Mouse (Mus musculus): Measurements from ENCODE around the gene Mon1b. TPM values are rescaled to one million over a fixed set of nuclear protein-coding genes. Genes with fewer than 3 reads are reported as not detected.

Gene Mon1b
- polyA plus RNA-seq (2012; rRNA removed) = 7.3 and 8.5 TPM in 2 replicates

DNA sequence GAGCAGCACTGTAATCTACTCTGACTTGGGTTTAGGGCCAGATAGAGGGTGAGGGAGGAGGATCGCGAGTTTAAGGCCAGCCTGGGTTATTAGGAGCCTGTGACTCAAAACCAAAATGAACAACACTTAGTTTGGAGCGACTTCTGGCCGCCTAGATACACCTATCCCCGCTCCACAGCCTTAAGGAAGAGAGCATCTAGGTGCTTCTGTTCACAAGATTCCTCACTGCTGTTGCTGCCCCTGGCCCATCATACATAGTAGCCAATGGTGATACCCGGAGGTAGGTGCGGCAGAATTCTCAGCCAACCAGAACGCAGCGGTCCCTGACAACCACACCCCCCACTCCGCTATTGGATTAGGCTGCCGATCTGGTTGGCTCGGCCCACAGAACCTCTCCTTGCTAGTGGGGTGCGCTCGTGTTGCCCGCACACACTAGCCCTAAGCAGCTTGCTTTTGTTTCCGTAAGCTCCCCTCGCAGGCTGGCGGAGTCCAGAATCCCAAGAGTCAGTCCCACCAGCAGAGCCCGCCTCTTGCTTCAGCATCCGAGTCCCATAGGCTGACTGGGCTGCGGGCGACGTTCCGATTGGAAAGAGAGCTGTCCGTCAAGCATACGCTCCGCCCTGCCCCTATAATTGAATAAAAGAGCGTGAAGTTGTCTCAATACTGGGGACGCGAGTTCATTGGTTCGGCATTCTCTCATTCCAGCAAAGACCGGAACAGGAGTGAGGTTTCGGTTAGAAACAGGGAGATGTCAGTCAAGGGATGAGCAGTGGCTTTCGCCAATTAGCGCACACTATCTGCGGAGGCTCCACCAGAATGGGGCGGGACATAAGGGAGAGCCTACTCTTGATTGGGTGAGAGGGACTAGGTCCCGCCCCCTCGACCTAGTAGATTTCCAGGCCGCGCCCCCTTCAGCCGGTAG lies at the start of gene Mon1b:
Gene Mon1b (plus strand): TSS at position 918 of the 922 bp plus-strand sequence.
- Histone ChIP-seq H3K4me1 (ENCODE audit: control insufficient read depth, insufficient read depth, low read length) (no peaks in the 10 kb centered on the region), H3K27ac (ENCODE audit: insufficient read depth, low read length) (peak within 1 kb of the TSS; percentile 86), H3K4me3 (ENCODE audit: insufficient read depth, low read length) (peak within 1 kb of the TSS; percentile 79)
- TF ChIP-seq POLR2A (IDR thresholded peaks at IDR 0.05; ENCODE audit: extremely low read depth, insufficient read depth, low read length) (peak; percentile 86), CTCF (IDR thresholded peaks at IDR 0.05; ENCODE audit: extremely low read depth, insufficient read depth, low read length) (no peak)

- no peak overlapping the region for H3K4me3 ChIP-seq (ENCODE audit: insufficient read depth, low read length)
- H3K4me1 ChIP-seq (ENCODE audit: control insufficient read depth, insufficient read depth, low read length) = no peaks in the 10 kb centered on the region
- no peak overlapping the region for H3K27ac ChIP-seq (ENCODE audit: insufficient read depth, low read length)
- TF ChIP-seq POLR2A (IDR thresholded peaks at IDR 0.05; ENCODE audit: extremely low read depth, insufficient read depth, low read length) = no peak
- TF ChIP-seq CTCF (IDR thresholded peaks at IDR 0.05; ENCODE audit: extremely low read depth, insufficient read depth, low read length) = no peak
Observed at GRCm38 (mm10) chr8:113598401-113598800, 37.0 kb upstream of the Mon1b start.

DNA sequence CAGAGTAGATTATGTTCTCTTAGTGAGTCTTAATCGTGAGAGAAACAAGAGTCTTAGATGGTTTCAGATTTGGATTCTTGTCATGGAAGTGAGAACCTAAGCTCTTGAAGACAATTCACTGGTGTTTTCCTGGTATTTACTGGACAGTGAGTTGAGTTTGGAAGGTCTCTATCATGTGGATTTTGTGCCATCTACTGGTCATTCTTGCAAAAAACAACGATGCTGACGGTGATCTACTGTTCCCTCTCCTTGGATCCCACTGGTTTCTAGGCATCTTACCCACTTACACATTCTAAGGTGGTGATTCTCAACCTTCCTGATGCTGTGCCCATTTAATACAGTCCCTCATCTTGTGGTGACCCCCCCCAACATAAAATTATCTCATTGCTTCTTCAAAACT lies 2.8 kb upstream of the Mon1b start:
- TF ChIP-seq POLR2A (IDR thresholded peaks at IDR 0.05; ENCODE audit: extremely low read depth, insufficient read depth, low read length) = no peak
- peak; percentile 62 for TF ChIP-seq CTCF (IDR thresholded peaks at IDR 0.05; ENCODE audit: extremely low read depth, insufficient read depth, low read length)
- no peak overlapping the region for H3K27ac ChIP-seq (ENCODE audit: insufficient read depth, low read length)
- no peaks in the 10 kb centered on the region for H3K4me1 ChIP-seq (ENCODE audit: control insufficient read depth, insufficient read depth, low read length)

GRCm38 (mm10) chr8:113634161-113634560 lies 1.2 kb upstream of the Mon1b start:
- Histone ChIP-seq H3K4me3 (ENCODE audit: insufficient read depth, low read length) (peak overlapping the region; percentile 79; the same call in 1 of the 2 replicates), H3K27ac (ENCODE audit: insufficient read depth, low read length) (no peak overlapping the region), H3K4me1 (ENCODE audit: control insufficient read depth, insufficient read depth, low read length) (no peaks in the 10 kb centered on the region)
- TF ChIP-seq POLR2A (IDR thresholded peaks at IDR 0.05; ENCODE audit: extremely low read depth, insufficient read depth, low read length) = no peak
- TF ChIP-seq CTCF (IDR thresholded peaks at IDR 0.05; ENCODE audit: extremely low read depth, insufficient read depth, low read length) = no peak

More for the DNA sequence above, 2.8 kb upstream of the Mon1b start:
- H3K4me3 ChIP-seq (ENCODE audit: insufficient read depth, low read length) = no peak overlapping the region

DNA sequence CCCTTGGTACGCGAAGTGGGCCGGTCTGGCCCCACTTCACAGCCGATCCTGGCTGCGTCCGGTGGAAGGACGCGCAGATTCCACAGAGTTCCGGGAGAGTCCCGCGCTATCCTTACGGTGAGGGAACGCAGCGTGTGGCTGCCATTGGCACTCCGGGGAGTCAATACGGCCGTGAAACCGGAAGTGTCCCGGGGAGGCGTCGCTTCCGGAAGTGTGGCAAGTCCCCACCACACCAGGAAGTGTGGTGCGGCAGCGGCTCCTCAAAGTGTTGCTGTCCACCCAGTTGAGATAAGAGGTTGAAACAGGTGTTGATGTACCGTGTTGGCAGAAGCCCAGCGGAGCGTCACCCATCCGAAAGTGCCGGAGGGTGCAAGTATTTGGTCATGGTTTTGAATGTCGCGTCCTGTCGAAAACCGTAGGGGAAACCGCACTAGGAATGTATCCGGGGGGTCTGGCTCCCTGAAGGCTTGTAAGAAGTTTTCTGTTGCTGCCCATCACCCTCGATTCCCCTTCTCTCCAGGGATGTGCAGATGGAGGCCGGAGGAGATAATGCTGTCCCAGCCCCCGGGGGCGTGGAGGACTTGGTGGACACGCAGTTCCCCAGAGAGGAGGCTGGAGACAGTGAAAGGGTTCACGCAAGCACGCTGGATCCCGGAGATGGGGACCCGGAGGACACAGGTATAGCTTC lies 349 bp downstream of the Mon1b start:
- Histone ChIP-seq H3K4me1 (ENCODE audit: control insufficient read depth, insufficient read depth, low read length) (no peaks in the 10 kb centered on the region), H3K27ac (ENCODE audit: insufficient read depth, low read length) (peak overlapping the region; percentile 86), H3K4me3 (ENCODE audit: insufficient read depth, low read length) (peak overlapping the region; percentile 79)
- TF ChIP-seq POLR2A (IDR thresholded peaks at IDR 0.05; ENCODE audit: extremely low read depth, insufficient read depth, low read length) = peak; percentile 81
- TF ChIP-seq CTCF (IDR thresholded peaks at IDR 0.05; ENCODE audit: extremely low read depth, insufficient read depth, low read length) = no peak

DNA sequence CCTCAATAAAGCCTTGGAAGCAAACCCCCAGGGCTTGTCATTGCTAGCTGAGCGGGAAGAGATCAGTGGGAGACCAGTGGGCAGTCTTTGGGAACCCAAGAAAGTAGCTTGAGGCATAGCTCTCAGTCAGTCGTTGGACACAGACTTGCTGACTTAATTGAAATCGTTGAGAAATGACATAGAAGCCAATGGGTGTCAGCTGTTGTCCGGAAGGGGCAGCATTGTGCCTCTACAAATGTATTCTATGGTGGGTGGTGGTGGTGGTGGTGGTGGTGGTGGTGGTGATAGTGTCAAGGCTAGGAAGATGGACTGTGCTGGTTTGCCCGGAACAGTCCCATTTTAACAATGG lies 867 bp downstream of the Mon1b start:
- peak overlapping the region; percentile 79 for H3K4me3 ChIP-seq (ENCODE audit: insufficient read depth, low read length)
- TF ChIP-seq POLR2A (IDR thresholded peaks at IDR 0.05; ENCODE audit: extremely low read depth, insufficient read depth, low read length) (no peak), CTCF (IDR thresholded peaks at IDR 0.05; ENCODE audit: extremely low read depth, insufficient read depth, low read length) (no peak)
- no peak overlapping the region for H3K27ac ChIP-seq (ENCODE audit: insufficient read depth, low read length)
- no peaks in the 10 kb centered on the region for H3K4me1 ChIP-seq (ENCODE audit: control insufficient read depth, insufficient read depth, low read length)

DNA sequence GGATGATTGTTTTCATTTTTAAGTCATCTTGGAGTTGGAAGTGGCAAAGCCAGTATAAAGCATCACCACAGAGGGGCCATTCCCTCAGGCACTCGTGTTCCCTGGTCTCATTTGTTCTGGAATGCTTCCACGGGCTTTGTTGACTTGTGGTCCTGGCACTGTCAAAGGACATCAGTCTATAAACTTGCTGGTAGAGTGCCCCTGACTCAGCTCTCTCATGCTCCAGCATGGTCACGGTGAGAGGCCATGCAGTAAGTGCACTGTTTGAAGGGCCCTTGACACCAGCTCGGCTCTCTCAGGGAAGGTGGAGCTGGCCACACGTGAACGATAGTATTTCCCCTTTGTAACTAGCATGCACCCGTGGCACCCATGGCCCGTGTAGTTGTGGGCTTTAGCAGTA lies 5.0 kb downstream of the Mon1b start:
- H3K4me3 ChIP-seq (ENCODE audit: insufficient read depth, low read length) = no peak overlapping the region
- no peak overlapping the region for H3K27ac ChIP-seq (ENCODE audit: insufficient read depth, low read length)
- TF ChIP-seq CTCF (IDR thresholded peaks at IDR 0.05; ENCODE audit: extremely low read depth, insufficient read depth, low read length) (no peak), POLR2A (IDR thresholded peaks at IDR 0.05; ENCODE audit: extremely low read depth, insufficient read depth, low read length) (no peak)
- no peaks in the 10 kb centered on the region for H3K4me1 ChIP-seq (ENCODE audit: control insufficient read depth, insufficient read depth, low read length)

GRCm38 (mm10) chr8:113642926-113643325 lies 7.5 kb downstream of the Mon1b start, which contains the start of gene Syce1l:
Gene Syce1l (plus strand): TSS chr8:113643213.
- H3K27ac ChIP-seq (ENCODE audit: insufficient read depth, low read length) = no peak within 1 kb of the TSS
- TF ChIP-seq POLR2A (IDR thresholded peaks at IDR 0.05; ENCODE audit: extremely low read depth, insufficient read depth, low read length) (no peak), CTCF (IDR thresholded peaks at IDR 0.05; ENCODE audit: extremely low read depth, insufficient read depth, low read length) (no peak)
- no peaks in the 10 kb centered on the region for H3K4me1 ChIP-seq (ENCODE audit: control insufficient read depth, insufficient read depth, low read length)
- no peak within 1 kb of the TSS for H3K4me3 ChIP-seq (ENCODE audit: insufficient read depth, low read length)

- no peaks in the 10 kb centered on the region for H3K4me1 ChIP-seq (ENCODE audit: control insufficient read depth, insufficient read depth, low read length)
- TF ChIP-seq CTCF (IDR thresholded peaks at IDR 0.05; ENCODE audit: extremely low read depth, insufficient read depth, low read length) (no peak), POLR2A (IDR thresholded peaks at IDR 0.05; ENCODE audit: extremely low read depth, insufficient read depth, low read length) (no peak)
- no peak overlapping the region for H3K27ac ChIP-seq (ENCODE audit: insufficient read depth, low read length)
- H3K4me3 ChIP-seq (ENCODE audit: insufficient read depth, low read length) = no peak overlapping the region
Observed at GRCm38 (mm10) chr8:113643479-113644210, 8.3 kb downstream of the Mon1b start.

Data from cortical plate, adult 2 months (tissue).